Mouse (Mus musculus) embryonic facial prominence, embryonic 12.5 days (tissue): ENCODE data around the gene Gm42906. TPM values are rescaled to one million over a fixed set of nuclear protein-coding genes. Genes with fewer than 3 reads are reported as not detected.

Source experiments
- ATAC-seq: fragments of 200-750 bp; cut with Nextera tagmentation; 2 replicates; pipeline ENCODE4 v1.8.0; 2017; ENCODE audit not compliant: insufficient number of reproducible peaks, insufficient read depth, low FRiP score, low TSS enrichment
- H3K27ac ChIP-seq: fragments of 300-500 bp; sonication (generic); 2 replicates; pipeline ENCODE4 v1.5.1; 2016; ENCODE audit warnings: mild to moderate bottlenecking
- H3K27me3 ChIP-seq: fragments of 300-500 bp; sonication (generic); 2 replicates; pipeline ENCODE4 v1.6.1; 2016; ENCODE audit warnings: mild to moderate bottlenecking, moderate library complexity
- H3K36me3 ChIP-seq: fragments of 300-500 bp; sonication (generic); 2 replicates; pipeline ENCODE4 v1.6.1; 2016; ENCODE audit warnings: mild to moderate bottlenecking
- H3K4me1 ChIP-seq: fragments of 300-500 bp; sonication (generic); 2 replicates; pipeline ENCODE4 v1.6.1; 2016
- H3K4me2 ChIP-seq: fragments of 300-500 bp; sonication (generic); replicated peaks from 2 replicates; pipeline ENCODE4 v1.6.1; 2016; ENCODE audit warnings: mild to moderate bottlenecking, moderate library complexity
- H3K4me3 ChIP-seq: fragments of 300-500 bp; sonication (generic); 2 replicates; pipeline ENCODE4 v1.5.1; 2016; ENCODE audit warnings: mild to moderate bottlenecking
- H3K9ac ChIP-seq: fragments of 300-500 bp; sonication (generic); 2 replicates; pipeline ENCODE4 v1.6.1; 2016; ENCODE audit warnings: mild to moderate bottlenecking, moderate library complexity
- H3K9me3 ChIP-seq: fragments of 300-500 bp; sonication (generic); 2 replicates; pipeline ENCODE4 v1.6.1; 2016; ENCODE audit warnings: mild to moderate bottlenecking, moderate library complexity
- WGBS: fragments of 180-500 bp; shearing (Covaris S2); methylation state at CpG from one replicate; pipeline ENCODE4 v1.1.7; 2016; 5-methylcytosine and 5-hydroxymethylcytosine counted together
- polyA plus RNA-seq: library from polyadenylated mRNA; unstranded; fragments of >200 nt; fragmentation: Nextera tagmentation; extraction: Ambion mirVana; gene quantifications from 2 replicates; pipeline ENCODE4 v1.2.1, GENCODE M21; 2016

The Gm42906 gene
- polyA plus RNA-seq = not detected in 2 replicates

DNA sequence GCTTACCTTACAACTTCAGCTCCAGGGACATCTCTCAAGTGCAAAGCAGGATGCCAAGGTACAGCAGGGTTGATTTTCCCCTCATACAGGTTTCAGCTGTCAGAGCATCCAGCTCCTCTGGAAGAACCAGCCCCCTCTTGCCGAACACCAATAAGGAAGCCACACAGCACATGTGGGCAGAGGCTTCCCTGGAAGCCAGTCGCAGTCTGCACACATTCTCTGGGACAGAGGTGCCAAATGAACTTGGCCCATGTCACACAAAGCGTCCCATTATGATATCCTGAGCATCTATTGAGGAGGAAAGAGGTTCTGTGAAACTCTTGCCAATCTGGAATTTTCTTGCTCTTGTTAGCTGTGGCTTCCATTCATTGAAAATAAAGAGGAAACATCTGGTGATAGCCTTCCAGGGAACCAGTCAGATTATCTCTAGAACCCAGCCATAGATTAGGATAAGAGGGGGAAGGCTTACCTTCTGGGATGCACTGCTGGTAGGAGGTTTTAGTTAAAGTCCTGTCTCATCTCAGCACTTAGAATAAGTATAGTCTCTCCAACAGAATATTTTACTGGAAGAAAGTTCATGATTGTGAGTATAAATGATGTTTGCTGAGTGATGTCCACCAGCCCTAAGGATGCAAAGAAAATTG is at the start of gene Gm42906:
Gene Gm42906 (minus strand): TSS at position 51 of the 644 bp plus-strand sequence.
- WGBS = 64% methylated on average over 3 of the region's 3 CpGs
- Histone ChIP-seq H3K27ac (no peak within 1 kb of the TSS), H3K4me3 (no peak within 1 kb of the TSS), H3K4me2 (no peak within 1 kb of the TSS), H3K9me3 (no peaks in the 10 kb centered on the region), H3K36me3 (no peaks in the 10 kb centered on the region), H3K27me3 (no peaks in the 10 kb centered on the region), H3K4me1 (no peaks in the 10 kb centered on the region), H3K9ac (no peak within 1 kb of the TSS)
- no peak for ATAC-seq

GRCm38 (mm10) chr5:151445695-151446094 is 17.7 kb upstream of the Gm42906 start:
- no peak overlapping the region for H3K4me3 ChIP-seq
- no peaks in the 10 kb centered on the region for H3K9me3 ChIP-seq
- H3K9ac ChIP-seq = no peak overlapping the region
- no peak overlapping the region for H3K27ac ChIP-seq
- H3K4me2 ChIP-seq = no peak overlapping the region
- no peaks in the 10 kb centered on the region for H3K36me3 ChIP-seq
- H3K4me1 ChIP-seq = no peaks in the 10 kb centered on the region
- H3K27me3 ChIP-seq = no peaks in the 10 kb centered on the region
- no peak for ATAC-seq

DNA sequence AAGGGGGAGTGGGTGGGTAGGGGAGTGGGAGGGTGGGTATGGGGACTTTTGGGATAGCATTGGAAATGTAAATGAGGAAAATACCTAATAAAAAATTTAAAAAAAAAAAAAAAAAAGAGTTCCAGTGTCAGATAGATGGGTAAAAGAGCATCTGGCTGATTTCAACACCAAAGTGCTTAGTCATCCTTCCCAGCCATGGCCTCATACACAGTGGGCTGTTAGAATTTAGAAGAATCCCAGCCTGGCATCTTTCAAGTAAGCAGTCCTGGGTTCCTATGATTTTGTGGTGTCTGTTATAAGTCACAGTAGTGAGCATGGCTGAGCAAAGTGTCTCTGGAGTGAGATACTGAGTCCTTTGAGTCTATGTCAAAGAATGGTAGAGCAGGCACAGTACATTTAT is 7.1 kb upstream of the Gm42906 start:
- no peaks in the 10 kb centered on the region for H3K4me1 ChIP-seq
- no peak overlapping the region for H3K4me2 ChIP-seq
- H3K9me3 ChIP-seq = no peaks in the 10 kb centered on the region
- no peak overlapping the region for H3K9ac ChIP-seq
- no peak overlapping the region for H3K4me3 ChIP-seq
- H3K27me3 ChIP-seq = no peaks in the 10 kb centered on the region
- ATAC-seq = no peak
- H3K27ac ChIP-seq = no peak overlapping the region
- no peaks in the 10 kb centered on the region for H3K36me3 ChIP-seq

- Histone ChIP-seq H3K36me3 (no peaks in the 10 kb centered on the region), H3K4me3 (no peak overlapping the region), H3K4me1 (no peaks in the 10 kb centered on the region), H3K4me2 (no peak overlapping the region), H3K9ac (no peak overlapping the region), H3K27me3 (no peaks in the 10 kb centered on the region), H3K9me3 (no peaks in the 10 kb centered on the region), H3K27ac (no peak overlapping the region)
- no peak for ATAC-seq
- 73% methylated on average over 3 of the region's 3 CpGs for WGBS
Observed at GRCm38 (mm10) chr5:151426466-151426865, 1.5 kb downstream of the Gm42906 start.

DNA sequence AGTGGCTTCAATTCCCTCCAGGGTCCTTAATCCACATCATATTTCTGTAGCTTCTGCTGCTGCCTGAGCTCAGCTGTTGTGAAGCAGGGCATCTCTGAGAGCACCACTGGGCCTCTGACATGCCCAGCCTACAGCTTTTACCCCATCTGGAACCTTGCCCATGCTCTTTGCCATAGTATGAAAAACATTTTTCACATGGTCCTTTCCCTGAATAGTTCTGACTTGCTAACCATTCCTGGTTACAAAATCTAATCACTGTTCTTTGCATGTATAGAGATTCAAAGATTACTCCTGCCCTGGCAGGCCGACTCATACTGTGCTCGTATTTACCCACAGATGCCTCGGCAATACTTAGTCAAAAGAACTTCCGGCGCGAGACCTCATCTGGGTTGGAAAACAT is 5.3 kb downstream of the Gm42906 start:
- no peaks in the 10 kb centered on the region for H3K27me3 ChIP-seq
- H3K27ac ChIP-seq = no peak overlapping the region
- no peak overlapping the region for H3K9ac ChIP-seq
- H3K4me3 ChIP-seq = no peak overlapping the region
- WGBS = 91% methylated on average over 6 of the region's 6 CpGs
- H3K4me1 ChIP-seq = no peaks in the 10 kb centered on the region
- no peak overlapping the region for H3K4me2 ChIP-seq
- no peak for ATAC-seq
- no peaks in the 10 kb centered on the region for H3K36me3 ChIP-seq
- no peaks in the 10 kb centered on the region for H3K9me3 ChIP-seq

GRCm38 (mm10) chr5:151421859-151422258 is 6.1 kb downstream of the Gm42906 start:
- 73% methylated on average over 7 of the region's 7 CpGs for WGBS
- H3K27me3 ChIP-seq = no peaks in the 10 kb centered on the region
- H3K4me2 ChIP-seq = no peak overlapping the region
- no peak overlapping the region for H3K27ac ChIP-seq
- H3K9ac ChIP-seq = no peak overlapping the region
- no peaks in the 10 kb centered on the region for H3K9me3 ChIP-seq
- no peak for ATAC-seq
- no peaks in the 10 kb centered on the region for H3K4me1 ChIP-seq
- H3K4me3 ChIP-seq = no peak overlapping the region
- no peaks in the 10 kb centered on the region for H3K36me3 ChIP-seq

DNA sequence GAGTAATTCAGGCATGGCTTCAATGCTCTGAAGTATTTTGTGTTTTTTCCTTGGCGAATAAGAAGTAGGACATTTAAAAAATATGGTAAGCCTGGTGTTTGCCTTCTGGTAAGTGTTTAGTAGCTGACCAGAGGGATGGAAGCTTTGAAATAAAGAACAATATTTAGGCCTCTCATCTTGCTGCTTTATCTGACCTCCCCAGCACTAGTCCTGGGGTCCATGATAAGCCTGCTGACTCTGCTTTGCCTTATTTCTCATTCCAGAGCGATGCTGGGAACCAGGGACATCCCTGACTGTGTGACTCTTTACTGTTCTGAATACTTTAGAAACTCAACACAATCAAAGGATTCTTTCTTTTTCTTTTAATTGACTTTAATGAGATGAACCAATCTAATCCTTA is 9.4 kb downstream of the Gm42906 start:
- Histone ChIP-seq H3K4me1 (no peaks in the 10 kb centered on the region), H3K4me2 (no peak overlapping the region), H3K4me3 (no peak overlapping the region), H3K36me3 (no peaks in the 10 kb centered on the region), H3K27ac (no peak overlapping the region), H3K9me3 (no peaks in the 10 kb centered on the region), H3K27me3 (no peaks in the 10 kb centered on the region), H3K9ac (no peak overlapping the region)
- ATAC-seq = no peak
- WGBS = 81% methylated on average over 2 of the region's 2 CpGs

GRCm38 (mm10) chr5:151417421-151418038 is 10.4 kb downstream of the Gm42906 start:
- no peak for ATAC-seq
- no peaks in the 10 kb centered on the region for H3K36me3 ChIP-seq
- 81% methylated on average over 2 of the region's 2 CpGs for WGBS
- no peak overlapping the region for H3K4me2 ChIP-seq
- H3K9ac ChIP-seq = no peak overlapping the region
- no peak overlapping the region for H3K27ac ChIP-seq
- no peaks in the 10 kb centered on the region for H3K4me1 ChIP-seq
- H3K4me3 ChIP-seq = no peak overlapping the region
- H3K9me3 ChIP-seq = no peaks in the 10 kb centered on the region
- no peaks in the 10 kb centered on the region for H3K27me3 ChIP-seq

- no peaks in the 10 kb centered on the region for H3K27me3 ChIP-seq
- no peak overlapping the region for H3K4me3 ChIP-seq
- no peaks in the 10 kb centered on the region for H3K4me1 ChIP-seq
- WGBS = 56% methylated on average over 1 of the region's 1 CpGs
- H3K4me2 ChIP-seq = no peak overlapping the region
- H3K36me3 ChIP-seq = no peaks in the 10 kb centered on the region
- no peaks in the 10 kb centered on the region for H3K9me3 ChIP-seq
- no peak overlapping the region for H3K9ac ChIP-seq
- no peak overlapping the region for H3K27ac ChIP-seq
- ATAC-seq = no peak
Observed at GRCm38 (mm10) chr5:151416988-151417387, 11.0 kb downstream of the Gm42906 start.

DNA sequence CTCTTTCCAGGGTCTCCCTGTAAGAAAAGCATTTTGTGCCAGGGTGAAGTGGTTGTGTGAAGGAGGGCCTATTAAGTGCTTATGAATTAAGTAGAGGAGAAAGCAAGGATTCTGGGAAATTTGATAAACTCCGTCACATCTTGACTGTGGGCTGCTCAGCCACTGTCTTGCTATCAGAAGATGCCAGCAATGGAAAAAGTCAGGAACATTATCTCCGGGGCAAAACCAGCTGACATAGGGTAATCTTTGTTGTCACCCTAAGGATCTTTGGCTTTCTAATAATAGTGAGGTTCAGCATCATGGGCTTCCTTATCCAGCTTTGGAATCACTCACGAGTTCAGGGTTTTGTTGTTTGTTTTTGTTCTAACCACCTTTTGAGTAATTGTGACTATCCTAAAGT is 14.3 kb downstream of the Gm42906 start:
- H3K4me3 ChIP-seq = no peak overlapping the region
- no peaks in the 10 kb centered on the region for H3K27me3 ChIP-seq
- no peak overlapping the region for H3K27ac ChIP-seq
- no peak for ATAC-seq
- no peaks in the 10 kb centered on the region for H3K9me3 ChIP-seq
- WGBS = 62% methylated on average over 3 of the region's 3 CpGs
- H3K36me3 ChIP-seq = no peaks in the 10 kb centered on the region
- no peak overlapping the region for H3K4me2 ChIP-seq
- no peaks in the 10 kb centered on the region for H3K4me1 ChIP-seq
- H3K9ac ChIP-seq = no peak overlapping the region

- Histone ChIP-seq H3K36me3 (no peaks in the 10 kb centered on the region), H3K9me3 (no peaks in the 10 kb centered on the region), H3K27ac (no peak overlapping the region), H3K27me3 (no peaks in the 10 kb centered on the region), H3K9ac (no peak overlapping the region), H3K4me1 (no peaks in the 10 kb centered on the region), H3K4me2 (no peak overlapping the region), H3K4me3 (no peak overlapping the region)
- no peak for ATAC-seq
- 61% methylated on average over 11 of the region's 11 CpGs for WGBS
Observed at GRCm38 (mm10) chr5:151412666-151413463, 15.1 kb downstream of the Gm42906 start.

DNA sequence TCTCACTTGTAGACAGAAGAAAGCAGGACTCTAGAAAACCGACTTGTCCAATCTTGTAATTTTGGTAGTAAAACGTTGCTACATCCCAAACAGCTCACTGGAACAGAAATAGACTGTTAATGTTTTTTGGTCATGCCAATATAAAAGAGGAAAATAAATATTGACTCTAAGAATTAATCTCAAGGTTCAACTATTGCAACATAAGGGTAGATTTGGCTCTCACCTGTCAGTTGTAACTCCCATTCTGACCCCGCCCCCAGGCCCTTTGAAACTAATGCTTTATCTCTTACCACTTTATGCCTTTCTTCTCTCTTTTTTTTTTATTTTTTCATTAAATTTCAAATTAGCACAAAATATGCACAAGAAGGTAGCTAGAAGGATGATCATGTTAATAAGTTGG is 18.0 kb downstream of the Gm42906 start:
- Histone ChIP-seq H3K4me1 (no peaks in the 10 kb centered on the region), H3K27me3 (no peaks in the 10 kb centered on the region), H3K27ac (no peak overlapping the region), H3K9ac (no peak overlapping the region), H3K4me3 (no peak overlapping the region), H3K9me3 (no peaks in the 10 kb centered on the region), H3K4me2 (no peak overlapping the region), H3K36me3 (no peaks in the 10 kb centered on the region)
- 71% methylated on average over 3 of the region's 3 CpGs for WGBS
- no peak for ATAC-seq
